Mouse (Mus musculus): ENCODE results near the gene Piezo1. TPM values are rescaled to one million over a fixed set of nuclear protein-coding genes. Genes with fewer than 3 reads are reported as not detected.

Piezo1 gene
- 5.2 and 5.3 TPM in 2 replicates for polyA plus RNA-seq (2014; fragmentation: Nextera tagmentation; extraction: Ambion mirVana)

GRCm38 (mm10) chr8:122551265-122552051, at the start of gene Piezo1:
Piezo1 (minus strand) TSS chr8:122551329.
- ATAC-seq (ENCODE audit: low FRiP score) (peak; percentile 66), DNase-seq (ENCODE audit: low spot score) (peak; percentile 85)
- Histone ChIP-seq H3K4me1 (replicated peaks; ENCODE audit: control insufficient read depth, insufficient read depth, low read length) (peaks cover 6% of the 10 kb centered on the region; the same call in 1 of the 2 replicates), H3K9me3 (ENCODE audit: control insufficient read depth, low read length) (no peaks in the 10 kb centered on the region), H3K4me2 (replicated peaks; ENCODE audit: low read depth, low read length) (peak within 1 kb of the TSS; percentile 80), H3K27me3 (ENCODE audit: control insufficient read depth, insufficient read depth, low read length) (peaks cover 22% of the 10 kb centered on the region), H3K9ac (ENCODE audit: low read depth, low read length) (peak within 1 kb of the TSS; percentile 62), H3K4me3 (ENCODE audit: low read depth, low read length) (peak within 1 kb of the TSS; percentile 42), H3K27ac (ENCODE audit: low read depth, low read length) (peak within 1 kb of the TSS; percentile 30; the same call in 1 of the 2 replicates), H3K36me3 (ENCODE audit: control insufficient read depth, insufficient read depth, low read length) (no peaks in the 10 kb centered on the region)
- WGBS = 12% methylated on average over 51 of the region's 56 CpGs

GRCm38 (mm10) chr8:122600666-122601065, 49.5 kb upstream of the Piezo1 start:
- Histone ChIP-seq H3K4me1 (replicated peaks; ENCODE audit: control insufficient read depth, insufficient read depth, low read length) (no peaks in the 10 kb centered on the region), H3K9ac (ENCODE audit: low read depth, low read length) (no peak overlapping the region), H3K4me3 (ENCODE audit: low read depth, low read length) (no peak overlapping the region), H3K36me3 (ENCODE audit: control insufficient read depth, insufficient read depth, low read length) (no peaks in the 10 kb centered on the region), H3K27me3 (ENCODE audit: control insufficient read depth, insufficient read depth, low read length) (no peaks in the 10 kb centered on the region), H3K9me3 (ENCODE audit: control insufficient read depth, low read length) (no peaks in the 10 kb centered on the region), H3K4me2 (replicated peaks; ENCODE audit: low read depth, low read length) (no peak overlapping the region), H3K27ac (ENCODE audit: low read depth, low read length) (no peak overlapping the region)
- WGBS = 94% methylated on average over 9 of the region's 9 CpGs
- no peak for ATAC-seq (ENCODE audit: low FRiP score)
- DNase-seq (ENCODE audit: low spot score) = no peak

- no peak for ATAC-seq (ENCODE audit: low FRiP score)
- no peaks in the 10 kb centered on the region for H3K36me3 ChIP-seq (ENCODE audit: control insufficient read depth, insufficient read depth, low read length)
- 54% methylated on average over 4 of the region's 4 CpGs for WGBS
These were observed 44.9 kb upstream of the Piezo1 start for GRCm38 (mm10) chr8:122596031-122596430.

GRCm38 (mm10) chr8:122593783-122594507, 42.8 kb upstream of the Piezo1 start:
- H3K9ac ChIP-seq (ENCODE audit: low read depth, low read length) = 0 out of 2 replicates have a peak overlapping the region, but pooled peaks have one; percentile 11
- no peaks in the 10 kb centered on the region for H3K27me3 ChIP-seq (ENCODE audit: control insufficient read depth, insufficient read depth, low read length)
- H3K4me3 ChIP-seq (ENCODE audit: low read depth, low read length) = no peak overlapping the region
- H3K36me3 ChIP-seq (ENCODE audit: control insufficient read depth, insufficient read depth, low read length) = no peaks in the 10 kb centered on the region
- ATAC-seq (ENCODE audit: low FRiP score) (no peak), DNase-seq (ENCODE audit: low spot score) (no peak)
- 80% methylated on average over 19 of the region's 19 CpGs for WGBS
- H3K4me2 ChIP-seq (replicated peaks; ENCODE audit: low read depth, low read length) = no peak overlapping the region
- H3K27ac ChIP-seq (ENCODE audit: low read depth, low read length) = peak overlapping the region; percentile 24; the same call in 1 of the 2 replicates
- H3K4me1 ChIP-seq (replicated peaks; ENCODE audit: control insufficient read depth, insufficient read depth, low read length) = no peaks in the 10 kb centered on the region
- no peaks in the 10 kb centered on the region for H3K9me3 ChIP-seq (ENCODE audit: control insufficient read depth, low read length)

More at GRCm38 (mm10) chr8:122596031-122596430, 44.9 kb upstream of the Piezo1 start:
- H3K4me2 ChIP-seq (replicated peaks; ENCODE audit: low read depth, low read length) = no peak overlapping the region
- no peaks in the 10 kb centered on the region for H3K9me3 ChIP-seq (ENCODE audit: control insufficient read depth, low read length)
- no peak overlapping the region for H3K27ac ChIP-seq (ENCODE audit: low read depth, low read length)
- H3K4me3 ChIP-seq (ENCODE audit: low read depth, low read length) = no peak overlapping the region
- no peak for DNase-seq (ENCODE audit: low spot score)
- no peaks in the 10 kb centered on the region for H3K4me1 ChIP-seq (replicated peaks; ENCODE audit: control insufficient read depth, insufficient read depth, low read length)
- no peak overlapping the region for H3K9ac ChIP-seq (ENCODE audit: low read depth, low read length)
- no peaks in the 10 kb centered on the region for H3K27me3 ChIP-seq (ENCODE audit: control insufficient read depth, insufficient read depth, low read length)

- H3K4me1 ChIP-seq (replicated peaks; ENCODE audit: control insufficient read depth, insufficient read depth, low read length) = no peaks in the 10 kb centered on the region
- DNase-seq (ENCODE audit: low spot score) (no peak), ATAC-seq (ENCODE audit: low FRiP score) (no peak)
- no peak overlapping the region for H3K9ac ChIP-seq (ENCODE audit: low read depth, low read length)
- H3K36me3 ChIP-seq (ENCODE audit: control insufficient read depth, insufficient read depth, low read length) = no peaks in the 10 kb centered on the region
- H3K27ac ChIP-seq (ENCODE audit: low read depth, low read length) = no peak overlapping the region
- 77% methylated on average over 12 of the region's 12 CpGs for WGBS
- H3K4me2 ChIP-seq (replicated peaks; ENCODE audit: low read depth, low read length) = no peak overlapping the region
- H3K27me3 ChIP-seq (ENCODE audit: control insufficient read depth, insufficient read depth, low read length) = no peaks in the 10 kb centered on the region
- no peak overlapping the region for H3K4me3 ChIP-seq (ENCODE audit: low read depth, low read length)
- H3K9me3 ChIP-seq (ENCODE audit: control insufficient read depth, low read length) = no peaks in the 10 kb centered on the region
These were observed 42.1 kb upstream of the Piezo1 start for GRCm38 (mm10) chr8:122593240-122593639.

GRCm38 (mm10) chr8:122586749-122587148, 35.6 kb upstream of the Piezo1 start:
- Histone ChIP-seq H3K36me3 (ENCODE audit: control insufficient read depth, insufficient read depth, low read length) (no peaks in the 10 kb centered on the region), H3K4me1 (replicated peaks; ENCODE audit: control insufficient read depth, insufficient read depth, low read length) (no peaks in the 10 kb centered on the region), H3K4me3 (ENCODE audit: low read depth, low read length) (no peak overlapping the region), H3K9me3 (ENCODE audit: control insufficient read depth, low read length) (no peaks in the 10 kb centered on the region), H3K9ac (ENCODE audit: low read depth, low read length) (no peak overlapping the region), H3K27me3 (ENCODE audit: control insufficient read depth, insufficient read depth, low read length) (no peaks in the 10 kb centered on the region), H3K4me2 (replicated peaks; ENCODE audit: low read depth, low read length) (no peak overlapping the region), H3K27ac (ENCODE audit: low read depth, low read length) (no peak overlapping the region)
- WGBS = 87% methylated on average over 10 of the region's 10 CpGs
- DNase-seq (ENCODE audit: low spot score) = no peak
- no peak for ATAC-seq (ENCODE audit: low FRiP score)

- Histone ChIP-seq H3K27ac (ENCODE audit: low read depth, low read length) (no peak overlapping the region), H3K4me2 (replicated peaks; ENCODE audit: low read depth, low read length) (no peak overlapping the region), H3K4me3 (ENCODE audit: low read depth, low read length) (no peak overlapping the region), H3K36me3 (ENCODE audit: control insufficient read depth, insufficient read depth, low read length) (no peaks in the 10 kb centered on the region), H3K9ac (ENCODE audit: low read depth, low read length) (no peak overlapping the region), H3K4me1 (replicated peaks; ENCODE audit: control insufficient read depth, insufficient read depth, low read length) (no peaks in the 10 kb centered on the region), H3K27me3 (ENCODE audit: control insufficient read depth, insufficient read depth, low read length) (no peaks in the 10 kb centered on the region), H3K9me3 (ENCODE audit: control insufficient read depth, low read length) (no peaks in the 10 kb centered on the region)
- WGBS = 61% methylated on average over 7 of the region's 7 CpGs
- no peak for ATAC-seq (ENCODE audit: low FRiP score)
- DNase-seq (ENCODE audit: low spot score) = no peak
These were observed 35.0 kb upstream of the Piezo1 start for GRCm38 (mm10) chr8:122586171-122586570.

GRCm38 (mm10) chr8:122585411-122585891, 34.3 kb upstream of the Piezo1 start:
- no peak overlapping the region for H3K4me2 ChIP-seq (replicated peaks; ENCODE audit: low read depth, low read length)

More at GRCm38 (mm10) chr8:122585411-122585891, 34.3 kb upstream of the Piezo1 start:
- Histone ChIP-seq H3K27me3 (ENCODE audit: control insufficient read depth, insufficient read depth, low read length) (no peaks in the 10 kb centered on the region), H3K9ac (ENCODE audit: low read depth, low read length) (no peak overlapping the region), H3K36me3 (ENCODE audit: control insufficient read depth, insufficient read depth, low read length) (no peaks in the 10 kb centered on the region), H3K4me3 (ENCODE audit: low read depth, low read length) (no peak overlapping the region), H3K9me3 (ENCODE audit: control insufficient read depth, low read length) (no peaks in the 10 kb centered on the region), H3K4me1 (replicated peaks; ENCODE audit: control insufficient read depth, insufficient read depth, low read length) (no peaks in the 10 kb centered on the region), H3K27ac (ENCODE audit: low read depth, low read length) (no peak overlapping the region)
- 71% methylated on average over 14 of the region's 14 CpGs for WGBS
- no peak for ATAC-seq (ENCODE audit: low FRiP score)
- no peak for DNase-seq (ENCODE audit: low spot score)

Measured in hindbrain, embryonic 11.5 days (tissue).